Mouse (Mus musculus) layer of hippocampus, adult 9-10 months (tissue): ENCODE results near the gene Trappc11.
A peak's percentile ranks its signal among the peaks of the same experiment; 100 is the strongest.
"Not testable (repeated sequence)": the region's sequence is repeated elsewhere in the genome, so short reads cannot be mapped to it uniquely, and the experiment has no call there.

Experiments
- DNase-seq: peaks from one replicate; pipeline ENCODE4 v3.0.0; 2022; ENCODE audit warnings: low spot score

The Trappc11 gene

GRCm38 (mm10) chr8:47482354-47483071 is 50.8 kb downstream of the Trappc11 start:
- DNase-seq: no peak

- no peak for DNase-seq
Observed at GRCm38 (mm10) chr8:47480039-47480438, 53.2 kb downstream of the Trappc11 start.

GRCm38 (mm10) chr8:47461650-47462049 is 71.6 kb downstream of the Trappc11 start:
- DNase-seq: peak; percentile 22

GRCm38 (mm10) chr8:47459216-47459749 is 74.0 kb downstream of the Trappc11 start:
- no peak for DNase-seq

GRCm38 (mm10) chr8:47458591-47458990 is 74.7 kb downstream of the Trappc11 start:
- DNase-seq: no peak

- not testable (repeated sequence) for DNase-seq
Observed at GRCm38 (mm10) chr8:47449211-47449610, 84.1 kb downstream of the Trappc11 start.

GRCm38 (mm10) chr8:47446312-47447046 is 86.8 kb downstream of the Trappc11 start, which contains the start of gene Stox2:
Gene Stox2 (minus strand): TSS chr8:47446362.
- DNase-seq: no peak
